Mouse (Mus musculus) gastrocnemius, postnatal 25 days (tissue): ENCODE data around the gene Anxa5. TPM values are rescaled to one million over a fixed set of nuclear protein-coding genes. Genes with fewer than 3 reads are reported as not detected.

ENCODE experiments used
- DNase-seq: peaks from one replicate; pipeline ENCODE4 v3.0.0; 2022
- long read RNA-seq, 2 experiments: library from polyadenylated mRNA; stranded (forward); transcript quantifications; one replicate each; pipeline ENCODE4 v2.0.0; 2021
- total RNA-seq, 2 experiments: library from RNA; stranded (reverse); gene quantifications; 1 replicate in 1 of 2; 2 replicates in 1 of 2; pipeline ENCODE4 v1.2.3; 2021

Anxa5 gene
- 10 to 100 TPM; 50.7 to 67.3 TPM for total RNA-seq
- long read RNA-seq, experiment 1, transcript Anxa5-201 (13 exons, 1,731 nt) = major isoform, 88 of 98 reads
- long read RNA-seq, experiment 1, partial matches to known transcripts = 3 of 98 reads
- long read RNA-seq, experiment 1, other reads (novel, unspliced or antisense) = 7 of 98 reads
- long read RNA-seq, experiment 2, transcript Anxa5-201 (13 exons, 1,731 nt) = major isoform, 98 of 104 reads
- long read RNA-seq, experiment 2, partial matches to known transcripts = 2 of 104 reads
- long read RNA-seq, experiment 2, other reads (novel, unspliced or antisense) = 4 of 104 reads

GRCm38 (mm10) chr3:36475532-36476087 is at the start of gene Anxa5, which contains the start of gene 1810062G17Rik:
TSS of gene Anxa5 (minus strand) at chr3:36475894.
TSS of gene 1810062G17Rik (plus strand) at chr3:36475937.
- peak; percentile 99 for DNase-seq

DNA sequence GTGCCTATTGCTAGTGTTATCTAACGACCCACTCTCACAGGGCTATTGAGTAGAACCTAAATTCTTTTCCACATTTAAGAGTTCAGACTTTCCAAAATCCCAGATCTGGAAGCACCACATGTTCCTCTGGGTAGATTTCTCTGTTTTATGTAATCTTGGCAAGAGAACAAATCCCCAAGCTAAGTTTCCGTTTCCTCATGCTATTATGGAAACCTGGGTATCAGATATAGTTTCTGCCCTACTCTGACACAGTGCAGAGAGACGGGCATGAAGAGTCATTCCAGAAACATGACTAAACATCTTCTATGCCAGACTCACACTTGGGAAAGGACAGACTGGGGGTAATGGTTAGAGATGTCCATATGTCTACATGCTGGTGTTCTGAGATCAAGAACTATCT is 48.8 kb upstream of the Anxa5 start:
- no peak for DNase-seq

- no peak for DNase-seq
Observed at GRCm38 (mm10) chr3:36522137-36522536, 46.4 kb upstream of the Anxa5 start.

DNA sequence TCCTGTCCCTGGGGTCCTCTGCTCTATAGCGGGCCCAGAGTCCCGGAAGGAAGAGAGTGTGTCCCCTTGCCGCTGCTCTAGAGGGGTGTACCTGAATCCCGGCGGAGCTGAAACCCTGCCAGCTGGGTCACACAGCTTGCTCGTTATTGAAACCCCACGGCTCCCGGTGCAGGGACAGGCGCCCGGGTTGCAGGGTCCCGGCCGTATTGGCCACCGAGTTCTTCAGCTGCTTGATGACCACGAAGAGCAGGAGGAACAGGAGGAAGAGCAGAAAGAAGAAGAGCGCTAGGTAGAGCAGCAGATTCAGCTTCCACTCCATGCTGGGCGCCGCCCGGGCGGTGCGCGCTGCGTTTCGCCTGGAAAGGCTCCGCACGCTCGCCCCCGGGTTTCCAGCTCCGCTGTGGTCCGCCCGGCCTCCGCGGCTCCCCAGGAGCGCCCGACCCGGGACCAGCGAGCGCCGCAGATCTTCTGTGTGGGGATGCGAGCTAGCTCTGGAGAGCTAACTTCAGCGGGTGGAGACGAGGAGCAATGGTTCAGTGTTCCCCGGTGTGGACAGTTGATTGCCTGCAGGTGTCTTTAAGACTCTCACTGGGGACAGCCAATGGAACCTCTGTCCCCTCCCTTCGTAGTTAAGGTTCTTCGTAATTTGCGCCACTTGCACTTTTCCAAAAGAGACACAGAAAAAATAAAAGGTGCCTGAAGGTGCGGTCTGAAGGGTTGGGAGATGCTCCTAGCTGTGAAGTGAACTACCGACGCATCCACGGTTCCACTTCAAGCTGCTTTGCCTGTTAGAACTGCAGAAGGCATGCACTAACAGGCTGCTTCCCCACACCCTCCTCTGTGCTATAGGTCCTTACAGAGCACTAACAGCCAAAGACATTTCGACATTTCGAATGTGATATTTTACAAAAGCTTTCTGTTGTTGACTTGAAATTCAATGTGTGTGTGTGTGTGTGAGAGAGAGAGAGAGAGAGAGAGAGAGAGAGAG is 45.7 kb upstream of the Anxa5 start, which contains the start of gene Gm11549:
TSS of gene Gm11549 (minus strand) at position 741 of the 988 bp plus-strand sequence.
- DNase-seq = no peak

GRCm38 (mm10) chr3:36516196-36516595 is 40.5 kb upstream of the Anxa5 start:
- DNase-seq = no peak

GRCm38 (mm10) chr3:36511491-36511890 is 35.8 kb upstream of the Anxa5 start:
- DNase-seq = no peak

DNA sequence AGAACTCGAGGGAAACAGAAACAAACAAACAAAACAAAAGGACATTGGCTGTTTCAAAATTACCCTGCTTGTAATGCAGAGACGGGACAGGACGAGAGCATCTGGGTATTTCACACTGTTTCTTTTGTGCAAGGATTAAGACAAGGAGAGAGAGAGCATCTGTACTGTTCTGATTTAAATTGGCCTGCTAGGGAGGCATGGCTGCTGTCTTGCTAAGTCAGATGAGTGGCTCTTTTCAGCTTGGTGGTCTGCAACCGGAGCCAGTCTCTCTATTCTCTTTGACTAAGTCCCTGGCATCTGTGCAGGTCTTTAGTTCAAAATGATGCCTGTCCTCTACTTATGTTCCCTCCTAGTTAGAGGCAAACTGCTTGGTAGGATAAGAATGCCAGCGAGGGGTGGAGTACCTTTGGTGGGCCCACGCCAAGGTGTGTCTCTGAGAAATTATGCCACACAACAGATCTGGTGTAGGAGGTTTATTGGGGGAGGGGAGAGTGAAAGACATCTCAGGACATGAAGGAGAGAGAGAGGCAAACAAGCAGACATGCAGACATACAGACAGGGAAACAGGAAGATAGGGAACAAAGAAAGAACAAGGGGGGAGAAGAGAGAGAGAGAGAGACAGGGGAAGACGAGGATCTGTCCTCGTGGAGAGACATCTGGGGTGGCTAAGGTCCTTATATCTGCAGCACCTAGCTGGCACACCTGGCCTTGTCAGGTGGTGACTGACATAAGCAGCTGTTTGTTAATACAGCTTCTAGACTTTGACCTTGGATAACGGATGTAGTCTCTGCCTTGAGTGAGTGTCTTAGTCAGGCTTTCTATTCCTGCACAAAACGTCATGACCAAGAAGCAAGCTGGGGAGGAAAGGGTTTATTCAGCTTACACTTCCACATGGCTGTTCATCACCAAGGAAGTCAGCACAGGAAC is 30.4 kb upstream of the Anxa5 start:
- DNase-seq = no peak

- no peak for DNase-seq
Observed at GRCm38 (mm10) chr3:36505306-36505705, 29.6 kb upstream of the Anxa5 start.

DNA sequence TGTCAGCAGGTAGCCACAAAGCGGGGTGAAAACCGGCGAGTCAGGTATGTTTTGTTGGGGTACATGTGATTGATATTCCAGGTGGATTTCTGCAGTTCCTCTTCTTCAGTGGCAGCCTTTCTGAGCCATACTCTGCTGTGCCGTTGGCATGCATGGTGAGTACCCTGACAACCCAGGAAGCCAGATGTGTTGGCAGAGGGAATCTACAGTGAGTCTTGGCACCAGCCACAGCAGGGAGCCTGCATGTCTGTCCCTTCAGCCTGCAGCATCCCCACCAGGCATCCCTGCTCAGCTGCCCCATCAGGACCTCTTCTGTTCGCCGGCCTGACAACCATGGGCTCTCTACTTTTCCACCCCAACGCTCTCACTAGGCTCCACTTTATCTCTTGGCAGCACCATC is 25.9 kb upstream of the Anxa5 start:
- no peak for DNase-seq

GRCm38 (mm10) chr3:36500976-36501375 is 25.3 kb upstream of the Anxa5 start:
- DNase-seq = no peak

DNA sequence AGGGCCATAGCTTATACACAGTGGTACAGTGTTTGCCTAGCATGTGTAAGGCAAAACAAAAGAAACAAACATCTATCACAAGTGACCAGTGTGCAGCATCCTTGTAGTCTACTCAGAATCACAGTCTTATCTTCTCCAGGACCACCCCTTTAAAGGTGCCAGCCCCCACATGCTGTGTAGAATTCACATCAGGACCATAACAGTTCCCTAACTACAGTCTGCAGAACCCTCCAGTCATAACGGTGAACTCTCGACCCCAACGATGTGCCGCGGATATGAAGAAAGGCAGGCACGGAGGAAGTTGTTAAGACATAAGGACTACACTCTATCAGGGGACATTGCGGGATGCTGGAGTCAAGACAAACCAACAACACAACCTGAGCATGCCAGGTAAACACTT is 23.7 kb upstream of the Anxa5 start:
- no peak for DNase-seq

GRCm38 (mm10) chr3:36498224-36498623 is 22.5 kb upstream of the Anxa5 start:
- no peak for DNase-seq

- DNase-seq = peak; percentile 24
Observed at GRCm38 (mm10) chr3:36496746-36497145, 21.1 kb upstream of the Anxa5 start.

DNA sequence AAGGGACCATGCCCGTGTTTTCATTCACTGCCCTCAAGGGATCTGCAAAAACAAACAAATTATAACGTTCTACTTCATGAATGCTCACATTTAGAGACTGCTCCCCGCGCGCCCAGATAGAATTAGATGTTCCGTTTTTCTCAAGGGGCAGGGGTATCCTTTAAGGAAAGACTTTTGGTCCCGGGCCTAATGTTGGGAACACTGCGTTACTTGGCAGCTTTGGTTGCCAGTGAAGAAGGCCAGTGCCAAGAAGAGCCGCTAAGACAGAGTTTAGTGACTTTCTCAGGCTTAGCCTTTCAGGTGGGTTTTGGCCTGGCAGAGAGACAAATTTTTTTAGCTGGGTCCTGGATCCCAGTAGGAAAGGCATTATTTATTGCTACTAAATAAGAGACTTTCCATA is 20.6 kb upstream of the Anxa5 start:
- no peak for DNase-seq

DNA sequence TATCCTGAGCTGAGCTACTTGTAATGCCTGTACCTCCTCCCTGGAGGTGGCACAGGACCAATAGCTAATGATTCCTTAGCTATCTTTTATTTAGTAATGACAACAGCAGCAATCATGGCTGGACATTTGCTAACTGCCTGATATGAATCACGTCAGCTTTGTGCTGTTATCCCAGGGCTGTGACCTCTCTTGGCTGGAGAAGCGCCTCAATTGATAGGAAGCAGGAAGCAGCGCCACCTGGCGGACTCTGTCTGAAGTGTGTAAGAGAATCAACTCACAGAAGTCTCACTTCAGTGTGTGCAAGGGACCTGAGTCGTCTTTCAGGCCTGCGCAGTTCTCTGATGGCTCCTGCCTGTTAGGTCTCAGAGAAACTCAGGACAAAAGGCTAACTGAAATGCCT is 19.7 kb upstream of the Anxa5 start:
- DNase-seq = peak; percentile 72

- no peak for DNase-seq
Observed at GRCm38 (mm10) chr3:36494613-36495012, 18.9 kb upstream of the Anxa5 start.

DNA sequence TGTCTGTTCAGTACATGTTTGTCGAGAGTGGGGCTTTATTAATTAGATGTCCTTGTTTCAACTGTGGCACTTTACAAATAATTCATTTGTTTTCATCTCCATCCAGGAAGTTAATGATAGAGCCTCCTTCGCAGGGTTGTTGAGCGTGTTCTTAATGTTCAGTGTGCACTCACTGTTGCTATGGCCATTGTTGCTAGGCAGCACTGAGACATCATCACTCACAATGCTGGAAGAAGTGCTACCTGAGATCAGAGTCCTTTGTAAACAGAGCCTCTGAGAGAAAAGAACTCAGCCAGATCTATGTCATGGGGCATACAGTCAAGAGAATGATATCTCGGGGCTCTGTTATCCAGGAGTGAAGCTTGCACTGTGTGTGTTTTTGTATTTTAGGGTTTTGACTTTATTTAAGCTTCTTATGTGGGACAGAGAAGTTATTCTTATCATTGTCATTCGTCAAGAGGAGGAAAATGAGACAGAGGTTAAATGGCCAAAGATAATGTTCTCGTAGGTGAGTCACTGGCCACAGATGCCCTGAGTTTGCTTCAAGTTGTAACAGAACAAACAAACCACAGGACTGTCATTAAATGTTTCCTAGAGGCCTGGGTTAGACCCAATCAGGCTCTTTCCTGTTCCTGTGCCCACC is 18.1 kb upstream of the Anxa5 start:
- no peak for DNase-seq

- no peak for DNase-seq
Observed at GRCm38 (mm10) chr3:36492716-36493391, 17.2 kb upstream of the Anxa5 start.

- no peak for DNase-seq
Observed at GRCm38 (mm10) chr3:36491535-36491934, 15.8 kb upstream of the Anxa5 start.

- DNase-seq = no peak
Observed at GRCm38 (mm10) chr3:36489590-36489910, 13.9 kb upstream of the Anxa5 start.
